Mouse (Mus musculus) cerebellum, adult 2 months (tissue): ENCODE results near the gene Sirt1.

Experiments
- CTCF ChIP-seq: fragments of 200-500 bp; IDR thresholded peaks from 2 replicates; pipeline ENCODE4 v1.5.1; 2011; ENCODE audit warnings: low read depth, mild to moderate bottlenecking, control low read depth, low read length, moderate library complexity, borderline replicate concordance; ENCODE audit not compliant: insufficient read depth
- POLR2A ChIP-seq: fragments of 200-500 bp; IDR thresholded peaks from 2 replicates; pipeline ENCODE4 v1.6.1; 2011; ENCODE audit warnings: low read length, control low read depth, borderline replicate concordance; ENCODE audit not compliant: insufficient read depth

- TF ChIP-seq CTCF (no peak), POLR2A (no peak)
These were observed 101.7 kb downstream of the Sirt1 start for GRCm38 (mm10) chr10:63279851-63280250.
